Mouse (Mus musculus): ENCODE data around the gene Aprt. TPM values are rescaled to one million over a fixed set of nuclear protein-coding genes. Genes with fewer than 3 reads are reported as not detected.

Gene Aprt
- total RNA-seq (2012; rRNA removed) = 524 and 653 TPM in 2 replicates
- total RNA-seq (2014; rRNA removed) = 453 and 516 TPM in 2 replicates
- polyA plus RNA-seq (2012; ENCODE audit: insufficient read length, low read depth) = 543 and 561 TPM in 2 replicates

DNA sequence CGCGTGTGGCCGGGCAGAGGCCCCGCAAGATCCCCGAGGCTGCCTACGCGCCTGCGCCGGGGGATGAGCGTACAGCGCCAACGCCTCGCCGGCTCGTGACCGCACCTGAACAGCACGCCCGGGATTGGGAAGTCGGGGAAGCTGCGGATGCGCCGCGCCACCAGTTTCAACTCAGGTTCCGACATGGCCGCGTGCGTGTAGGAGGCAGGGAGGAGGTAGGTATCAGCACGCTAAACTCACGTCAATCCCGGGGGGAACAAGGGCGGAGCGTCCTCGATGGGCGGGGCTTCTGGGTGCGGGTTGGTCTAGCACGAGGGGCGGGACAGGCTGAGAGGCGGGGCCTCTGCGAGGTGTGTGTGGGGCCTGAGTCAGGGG, at the start of gene Aprt:
TSS of gene Aprt (minus strand) at position 262 of the 375 bp plus-strand sequence.
- dilution Hi-C loops (cut with MboI; ENCODE audit: extremely low pct_ligation_motif_present, extremely low pct_unique_long_range_greater_than_20kb, low sequenced_read_pairs) (no loop called here), in situ Hi-C loops (cut with MboI; ENCODE audit: low pct_ligation_motif_present, low pct_unique_long_range_greater_than_20kb, low sequenced_read_pairs) (no loop called here)
- TF ChIP-seq CHD1 (IDR thresholded peaks at IDR 0.05; ENCODE audit: low read depth, low read length) = no peak
- no peak for TF ChIP-seq EP300 (IDR thresholded peaks at IDR 0.05; ENCODE audit: low read length)
- TF ChIP-seq HCFC1 (IDR thresholded peaks at IDR 0.05; ENCODE audit: low read depth, low read length) = peak; percentile 55
- TF ChIP-seq KAT2A (IDR thresholded peaks at IDR 0.05; ENCODE audit: insufficient replicate concordance, low read length) = no peak
- no peak for TF ChIP-seq JUND (conservative IDR thresholded peaks at IDR 0.05; ENCODE audit: low read depth, low read length)
- no peak for TF ChIP-seq RCOR1 (conservative IDR thresholded peaks at IDR 0.05; ENCODE audit: low read depth, low read length)
- peak; percentile 23; the same call in 1 of the 2 replicates for TF ChIP-seq IRF4 (IDR thresholded peaks at IDR 0.05; ENCODE audit: low read depth, low read length)
- TF ChIP-seq MAX (IDR thresholded peaks at IDR 0.05; ENCODE audit: low read length) = peak; percentile 87; the same call in 1 of the 2 replicates
- TF ChIP-seq GABPA (IDR thresholded peaks at IDR 0.05; ENCODE audit: insufficient replicate concordance, low read depth, low read length) = no peak
- no peak for TF ChIP-seq JUN (IDR thresholded peaks at IDR 0.05; ENCODE audit: insufficient read depth, low read depth, low read length)
- no peak for TF ChIP-seq CTCF (conservative IDR thresholded peaks at IDR 0.05 in 1 of 2, IDR thresholded peaks at IDR 0.05 in 1 of 2; ENCODE audit: low read depth in 2 of 2, low read length in 2 of 2)
- peak; percentile 85 for TF ChIP-seq ZMIZ1 (IDR thresholded peaks at IDR 0.05; ENCODE audit: low read depth, low read length)
- no peak for TF ChIP-seq PAX5 (IDR thresholded peaks at IDR 0.05; ENCODE audit: low read length)
- TF ChIP-seq TBP (conservative IDR thresholded peaks at IDR 0.05; ENCODE audit: low read depth, low read length) = 0 out of 2 replicates have a peak, but pooled peaks have one; percentile 43
- TF ChIP-seq RAD21 (IDR thresholded peaks at IDR 0.05; ENCODE audit: low read depth, low read length) = no peak
- TF ChIP-seq CHD2 (IDR thresholded peaks at IDR 0.05; ENCODE audit: low read length) = no peak
- TF ChIP-seq UBTF (IDR thresholded peaks at IDR 0.05; ENCODE audit: low read depth, low read length) = no peak
- TF ChIP-seq MYC (IDR thresholded peaks at IDR 0.05; ENCODE audit: low read depth, low read length) = peak; percentile 92
- peak; percentile 57; the same call in 1 of the 2 replicates for TF ChIP-seq TCF12 (IDR thresholded peaks at IDR 0.05; ENCODE audit: low read depth, low read length)
- no peak for TF ChIP-seq USF2 (conservative IDR thresholded peaks at IDR 0.05; ENCODE audit: low read depth, low read length)
- TF ChIP-seq ZNF384 (IDR thresholded peaks at IDR 0.05; ENCODE audit: low read depth, low read length) = no peak
- TF ChIP-seq MAZ (IDR thresholded peaks at IDR 0.05; ENCODE audit: low read depth, low read length) = 0 out of 2 replicates have a peak, but pooled peaks have one; percentile 44
- TF ChIP-seq ELF1 (IDR thresholded peaks at IDR 0.05; ENCODE audit: low read depth, low read length) = no peak; the same call in 1 of the 2 replicates
- peak; percentile 89 for TF ChIP-seq POLR2A (IDR thresholded peaks at IDR 0.05; ENCODE audit: low read depth, low read length)
- TF ChIP-seq NELFE (IDR thresholded peaks at IDR 0.05; ENCODE audit: low read depth, low read length) = peak; percentile 82
- no peak for TF ChIP-seq USF1 (IDR thresholded peaks at IDR 0.05; ENCODE audit: low read depth, low read length)
- no peak for TF ChIP-seq MAFK (IDR thresholded peaks at IDR 0.05; ENCODE audit: insufficient replicate concordance, low read length)
- TF ChIP-seq NRF1 (IDR thresholded peaks at IDR 0.05; ENCODE audit: low read depth, low read length) = peak; percentile 80
- TF ChIP-seq POLR2AphosphoS2 (IDR thresholded peaks at IDR 0.05; ENCODE audit: low read depth, low read length) = peak; percentile 88; the same call in 1 of the 2 replicates
- no peak for TF ChIP-seq E2F4 (IDR thresholded peaks at IDR 0.05; ENCODE audit: insufficient replicate concordance, low read depth, low read length)
- 0 out of 2 replicates have a peak, but pooled peaks have one; percentile 1 for TF ChIP-seq SMC3 (IDR thresholded peaks at IDR 0.05; ENCODE audit: low read depth, low read length)
- TF ChIP-seq ETS1 (conservative IDR thresholded peaks at IDR 0.05; ENCODE audit: low read depth, low read length) = 0 out of 2 replicates have a peak, but pooled peaks have one; percentile 16
- no peak for TF ChIP-seq ZC3H11A (IDR thresholded peaks at IDR 0.05; ENCODE audit: low read depth, low read length)
- no peak for TF ChIP-seq ZKSCAN1 (IDR thresholded peaks at IDR 0.05; ENCODE audit: borderline replicate concordance, low read depth, low read length)
- TF ChIP-seq SIN3A (IDR thresholded peaks at IDR 0.05; ENCODE audit: low read length) = peak; percentile 60
- peak; percentile 86 for TF ChIP-seq BHLHE40 (IDR thresholded peaks at IDR 0.05; ENCODE audit: low read depth, low read length)
- TF ChIP-seq MXI1 (IDR thresholded peaks at IDR 0.05; ENCODE audit: low read depth, low read length) = peak; percentile 93
- peak; percentile 52; the same call in 1 of the 2 replicates for TF ChIP-seq MEF2A (IDR thresholded peaks at IDR 0.05; ENCODE audit: borderline replicate concordance, low read depth, low read length)
- peak; percentile 97 for DNase-seq (ENCODE audit: extremely low read depth)
- peak within 1 kb of the TSS; percentile 55 for H3K4me2 ChIP-seq (ENCODE audit: insufficient read depth, low read depth, poor library complexity, severe bottlenecking)
- H3K9ac ChIP-seq (ENCODE audit: insufficient read depth, low read depth) = peak within 1 kb of the TSS; percentile 70
- no peaks in the 10 kb centered on the region for H3K9me3 ChIP-seq (replicated peaks; ENCODE audit: low read length)
- peaks cover 16 to 37% of the 10 kb centered on the region in 2 experiments for H3K4me1 ChIP-seq (ENCODE audit: control insufficient read depth in 1 of 2, insufficient read depth in 2 of 2)
- H3K27ac ChIP-seq (ENCODE audit: insufficient read depth, low read depth) = peak within 1 kb of the TSS; percentile 29
- H3K36me3 ChIP-seq (replicated peaks in 1 of 2; ENCODE audit: control insufficient read depth in 1 of 2, insufficient read depth in 1 of 2, low read length in 1 of 2) = peaks cover 20 to 68% of the 10 kb centered on the region in 2 experiments
- H3K4me3 ChIP-seq (replicated peaks in 1 of 3; ENCODE audit: low read depth in 2 of 3, low read length in 2 of 3, poor library complexity in 1 of 3) = peak within 1 kb of the TSS; percentile 76 to 91 (median 89)
- H3K79me2 ChIP-seq (replicated peaks; ENCODE audit: control insufficient read depth, extremely low read depth, insufficient read depth, poor library complexity, severe bottlenecking) = peaks cover 17% of the 10 kb centered on the region
- no peaks in the 10 kb centered on the region for H3K27me3 ChIP-seq (replicated peaks)

All from CH12.LX (cell line).